27 mouse cellular contexts compared by ENCODE assay signal in the genomic region with DNA sequence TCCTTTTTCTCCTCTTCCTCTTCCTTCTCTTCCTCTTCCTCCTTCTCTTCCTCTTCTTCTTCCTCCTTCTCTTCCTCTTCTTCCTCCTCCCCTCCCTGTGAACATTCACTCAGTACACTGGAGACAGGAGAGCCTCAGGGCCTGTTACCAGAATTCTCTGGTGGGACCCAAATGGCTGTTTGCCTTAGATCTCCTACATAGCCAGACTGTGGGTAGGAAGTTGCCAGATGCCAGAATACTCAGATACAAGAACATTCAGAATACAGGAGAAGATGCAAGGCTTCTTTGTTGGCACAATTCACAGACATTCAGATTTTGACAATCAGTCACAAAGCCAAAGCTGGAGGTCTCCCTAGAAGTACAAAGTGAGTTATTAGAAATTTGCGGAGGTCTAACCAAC. TPM values are rescaled to one million over a fixed set of nuclear protein-coding genes. Genes with fewer than 3 reads are reported as not detected.
A peak's percentile ranks its signal among the peaks of the same experiment; 100 is the strongest.
DNase-seq lines count a peak whose midpoint lies in the region; TF ChIP-seq lines count a peak whose summit lies in the region.
"Had no signal": no experiment of that assay in that cellular context is flagged by ENCODE, and none has a peak within 500 bp of the region (broad histone marks: within the 10 kb centered on the region; RNA-seq: fewer than 3 reads in every experiment).

No protein-coding gene starts in this region.

- H3K27ac ChIP-seq in left cerebral cortex, adult 2 months, result no peak overlapping the region
- H3K27ac ChIP-seq: embryonic facial prominence, embryonic 12.5 days; forebrain, embryonic 12.5 days; heart, embryonic 10.5 days; hindbrain, embryonic 12.5 days had no signal

- DNase-seq in frontal cortex, adult 2 months (ENCODE audit: extremely low spot score in 1 of 2, low spot score in 1 of 2), result peak; percentile 49 to 51
- no peak for DNase-seq in frontal cortex, postnatal 14 days (ENCODE audit: low spot score in 2 of 2)
- DNase-seq in left cerebral cortex, postnatal 25 days (ENCODE audit: low spot score in 2 of 2), result peak; percentile 19 to 73
- DNase-seq in left cerebral cortex, adult 2 months (ENCODE audit: extremely low spot score in 1 of 2, low spot score in 2 of 2), result no peak
- peak; percentile 76 for DNase-seq in brain, adult 2 months (ENCODE audit: low read depth, low spot score)
- peak; percentile 38 for DNase-seq in telencephalon, adult 2 months (ENCODE audit: low read depth, low spot score)
- no peak for DNase-seq in cerebellum, postnatal 10 days
- DNase-seq: adrenal gland, adult 2 months; adrenal gland, postnatal 36 days; cerebellum, adult 11 months; cerebellum, adult 8-10 months; cerebellum, postnatal 25 days; gastrocnemius, postnatal 10 days; heart, adult 18-20 months; heart, postnatal 10 days; heart, postnatal 4 days had no signal

- TF ChIP-seq CTCF in left cerebral cortex, adult 2 months (IDR thresholded peaks at IDR 0.05), result no peak

- intact Hi-C loops in left cerebral cortex, postnatal 25 days (cut with DNase I), result no loop called here
- intact Hi-C loops in left cerebral cortex, adult 2 months (cut with DNase I), result no loop called here

- no peak overlapping the region for H3K4me3 ChIP-seq in left cerebral cortex, adult 2 months
- H3K4me3 ChIP-seq: embryonic facial prominence, embryonic 12.5 days; forebrain, embryonic 12.5 days; heart, embryonic 10.5 days; hindbrain, embryonic 12.5 days had no signal

RNA-seq across cellular contexts. Expression of a gene that starts 26.4 kb away (rescaled TPM):
- polyA plus RNA-seq in frontal cortex, adult 2 months (2012; rRNA removed), result 5.7 and 6.9 TPM in 2 replicates
- total RNA-seq in left cerebral cortex, postnatal 25 days (2021), result 1 to 10 TPM; 7.9 to 8.9 TPM
- 1 to 10 TPM; 8.7 to 9.1 TPM for total RNA-seq in left cerebral cortex, adult 2 months (2021)

RNA-seq across cellular contexts. Expression of a gene that starts 39.4 kb away (rescaled TPM):
- polyA plus RNA-seq in frontal cortex, adult 2 months (2012; rRNA removed), result 54.8 and 63.1 TPM in 2 replicates
- total RNA-seq in left cerebral cortex, postnatal 25 days (2021), result 10 to 100 TPM; 74.3 to 74.5 TPM
- total RNA-seq in left cerebral cortex, adult 2 months (2021), result 10 to 100 TPM; 65.2 to 67.7 TPM

RNA-seq across cellular contexts. Expression of a gene that starts 39.4 kb away (rescaled TPM):
- polyA plus RNA-seq in frontal cortex, adult 2 months (2012; rRNA removed), result 29.8 and 30.9 TPM in 2 replicates
- 10 to 100 TPM; 23.9 to 27.1 TPM for total RNA-seq in left cerebral cortex, postnatal 25 days (2021)
- 10 to 100 TPM; 20.9 to 24.1 TPM for total RNA-seq in left cerebral cortex, adult 2 months (2021)

RNA-seq across cellular contexts. Expression of a gene that starts 40.7 kb away (rescaled TPM):
- not detected in 2 replicates for polyA plus RNA-seq in frontal cortex, adult 2 months (2012; rRNA removed)
- total RNA-seq in left cerebral cortex, postnatal 25 days (2021), result not detected
- total RNA-seq in left cerebral cortex, adult 2 months (2021), result not detected
- total RNA-seq: adrenal gland, adult 2 months; adrenal gland, postnatal 36 days; CH12.LX; gastrocnemius, postnatal 4 days; heart, adult 18-20 months; heart, postnatal 10 days; heart, postnatal 4 days had no signal
- polyA plus RNA-seq: adrenal gland, adult 2 months; brain, embryonic 14.5 days; cortical plate, adult 2 months; forebrain, embryonic 12.5 days; forebrain, embryonic 16.5 days; heart, embryonic 14.5 days; hindbrain, embryonic 12.5 days; hindbrain, embryonic 16.5 days had no signal

RNA-seq across cellular contexts. Expression of a gene that starts 59.8 kb away (rescaled TPM):
- polyA plus RNA-seq in frontal cortex, adult 2 months (2012; rRNA removed), result 17.4 and 18.7 TPM in 2 replicates
- 10 to 100 TPM; 25.6 to 26.0 TPM for total RNA-seq in left cerebral cortex, postnatal 25 days (2021)
- 10 to 100 TPM; 25.9 to 26.9 TPM for total RNA-seq in left cerebral cortex, adult 2 months (2021)

Comparison
In these comparisons a context has a peak if more than half of its experiments do, and no peak if none do; other contexts are left out.
1. DNase-seq: peak in frontal cortex, adult 2 months (2 of 2), left cerebral cortex, postnatal 25 days (2 of 2), brain, adult 2 months (single experiment) and telencephalon, adult 2 months (single experiment); none in frontal cortex, postnatal 14 days (0 of 2), left cerebral cortex, adult 2 months (0 of 2) and cerebellum, postnatal 10 days (0 of 2).